Mouse (Mus musculus) limb, embryonic 14.5 days (tissue): ENCODE measurements around the gene Dyrk1a. TPM values are rescaled to one million over a fixed set of nuclear protein-coding genes. Genes with fewer than 3 reads are reported as not detected.

Experiments
- ATAC-seq: fragments of 200-750 bp; cut with Nextera tagmentation; 2 replicates; pipeline ENCODE4 v1.8.0; 2017; ENCODE audit warnings: low read depth, moderate number of reproducible peaks, moderate TSS enrichment; ENCODE audit not compliant: low FRiP score
- DNase-seq: peaks from one replicate; pipeline ENCODE4 v3.0.0-alpha.2; 2015; ENCODE audit warnings: low spot score
- H3K27ac ChIP-seq: fragments of 300-500 bp; sonication (generic); replicated peaks from 2 replicates; pipeline ENCODE4 v1.5.1; 2014; ENCODE audit warnings: low read depth, mild to moderate bottlenecking, low read length, moderate library complexity, mixed read lengths
- H3K27me3 ChIP-seq: fragments of 300-500 bp; sonication (generic); 2 replicates; pipeline ENCODE4 v1.6.1; 2014; ENCODE audit warnings: low read length, mixed read lengths; ENCODE audit not compliant: control insufficient read depth, insufficient read depth
- H3K36me3 ChIP-seq: fragments of 300-500 bp; sonication (generic); 2 replicates; pipeline ENCODE4 v1.6.1; 2014; ENCODE audit warnings: mild to moderate bottlenecking, low read length, moderate library complexity, mixed read lengths; ENCODE audit not compliant: control insufficient read depth, insufficient read depth
- H3K4me1 ChIP-seq: fragments of 300-500 bp; sonication (generic); 2 replicates; pipeline ENCODE4 v1.6.1; 2014; ENCODE audit warnings: antibody characterized with exemption, low read length, mixed read lengths; ENCODE audit not compliant: control insufficient read depth, insufficient read depth
- H3K4me2 ChIP-seq: fragments of 300-500 bp; sonication (generic); replicated peaks from 2 replicates; pipeline ENCODE4 v1.6.1; 2014; ENCODE audit warnings: low read depth, mild to moderate bottlenecking, low read length, moderate library complexity; ENCODE audit not compliant: severe bottlenecking
- H3K4me3 ChIP-seq: fragments of 300-500 bp; sonication (generic); replicated peaks from 2 replicates; pipeline ENCODE4 v1.5.1; 2014; ENCODE audit warnings: low read length
- H3K9ac ChIP-seq: fragments of 300-500 bp; sonication (generic); 2 replicates; pipeline ENCODE4 v1.6.1; 2014; ENCODE audit warnings: mild to moderate bottlenecking, low read depth, low read length, moderate library complexity; ENCODE audit not compliant: severe bottlenecking
- H3K9me3 ChIP-seq: fragments of 300-500 bp; sonication (generic); 2 replicates; pipeline ENCODE4 v1.6.1; 2016; ENCODE audit warnings: low read length; ENCODE audit not compliant: control insufficient read depth
- POLR2A ChIP-seq: fragments of 200-500 bp; IDR thresholded peaks from 2 replicates; pipeline ENCODE4 v1.8.0; 2012; ENCODE audit warnings: inconsistent platforms, mild to moderate bottlenecking, moderate library complexity, borderline replicate concordance; ENCODE audit not compliant: insufficient read depth, insufficient read length; ENCODE audit errors: extremely low read depth
- WGBS: fragments of 180-500 bp; shearing (Covaris S2); extraction: QIAGEN DNeasy Blood & Tissue Kit; methylation state at CpG from one replicate; pipeline ENCODE4 v1.1.7; 2014; 5-methylcytosine and 5-hydroxymethylcytosine counted together
- polyA plus RNA-seq, 2 experiments: library from polyadenylated mRNA; depleted of rRNA in 1 of 2; stranded (reverse) in 1 of 2; unstranded in 1 of 2; fragments of >200 nt; fragmentation: Nextera tagmentation in 1 of 2; extraction: Ambion mirVana in 1 of 2; gene quantifications; 2 replicates each; pipeline versions ENCODE4 v1.2.1 to v1.2.3; 2012 to 2014

The Dyrk1a gene
- polyA plus RNA-seq, 2 experiments, result 12.3 to 35.0 TPM

- TF ChIP-seq POLR2A, result no peak
- Histone ChIP-seq H3K4me2 (no peak overlapping the region), H3K36me3 (no peaks in the 10 kb centered on the region), H3K9ac (no peak overlapping the region), H3K9me3 (no peaks in the 10 kb centered on the region), H3K27me3 (no peaks in the 10 kb centered on the region), H3K4me1 (no peaks in the 10 kb centered on the region), H3K27ac (no peak overlapping the region), H3K4me3 (no peak overlapping the region)
- 29% methylated on average over 7 of the region's 7 CpGs for WGBS
- DNase-seq (no peak), ATAC-seq (no peak)
Observed at GRCm38 (mm10) chr16:94559282-94559681, 10.5 kb upstream of the Dyrk1a start.

DNA sequence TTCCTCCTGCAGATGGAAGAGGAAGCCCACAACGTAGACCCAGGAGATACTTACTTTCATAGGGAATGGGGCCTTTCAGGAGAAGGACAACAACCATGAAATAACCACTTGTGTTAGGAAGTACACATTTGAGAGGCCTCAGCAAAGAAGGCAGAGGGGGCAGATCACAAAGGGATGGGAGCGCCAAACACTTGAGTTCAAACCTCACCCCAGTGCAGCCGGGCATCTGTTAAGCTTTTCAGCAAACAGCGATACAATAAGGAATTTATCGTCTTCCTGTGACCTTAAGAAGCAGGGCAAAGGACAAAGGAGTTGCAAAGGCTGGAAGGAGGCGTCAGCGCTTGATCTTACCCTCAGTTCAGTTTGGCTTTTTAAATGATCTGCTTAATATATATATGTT lies 10.0 kb upstream of the Dyrk1a start:
- H3K27me3 ChIP-seq, result no peaks in the 10 kb centered on the region
- 69% methylated on average over 7 of the region's 7 CpGs for WGBS
- no peaks in the 10 kb centered on the region for H3K36me3 ChIP-seq
- ATAC-seq (no peak), DNase-seq (no peak)
- no peak for TF ChIP-seq POLR2A
- H3K4me2 ChIP-seq, result no peak overlapping the region
- H3K4me1 ChIP-seq, result no peaks in the 10 kb centered on the region
- no peak overlapping the region for H3K27ac ChIP-seq
- H3K9me3 ChIP-seq, result no peaks in the 10 kb centered on the region
- no peak overlapping the region for H3K9ac ChIP-seq
- H3K4me3 ChIP-seq, result no peak overlapping the region

DNA sequence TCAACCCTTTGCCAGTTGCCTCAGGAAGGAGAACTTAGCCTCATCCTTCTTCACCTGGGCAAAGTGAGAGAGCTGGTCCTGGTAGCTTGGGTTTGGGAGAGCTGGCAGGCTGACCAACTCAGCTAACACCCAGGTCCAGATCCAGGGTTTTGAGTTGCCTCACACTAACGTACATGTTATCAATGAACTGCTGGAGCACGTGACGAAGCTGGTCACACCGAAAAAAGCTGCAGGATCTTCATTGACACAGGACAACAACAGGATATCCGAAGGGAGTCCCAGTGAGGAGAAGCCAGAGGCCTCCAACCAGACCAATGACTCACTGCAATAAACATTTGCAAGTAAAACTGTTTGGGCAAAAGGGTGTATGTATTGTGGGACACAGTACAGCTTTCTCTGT lies 9.2 kb upstream of the Dyrk1a start:
- no peaks in the 10 kb centered on the region for H3K36me3 ChIP-seq
- 77% methylated on average over 5 of the region's 5 CpGs for WGBS
- no peak for DNase-seq
- H3K27me3 ChIP-seq, result no peaks in the 10 kb centered on the region
- H3K9me3 ChIP-seq, result no peaks in the 10 kb centered on the region
- H3K9ac ChIP-seq, result no peak overlapping the region
- no peaks in the 10 kb centered on the region for H3K4me1 ChIP-seq
- H3K4me3 ChIP-seq, result no peak overlapping the region
- TF ChIP-seq POLR2A, result no peak
- ATAC-seq, result no peak
- H3K4me2 ChIP-seq, result no peak overlapping the region
- no peak overlapping the region for H3K27ac ChIP-seq

DNA sequence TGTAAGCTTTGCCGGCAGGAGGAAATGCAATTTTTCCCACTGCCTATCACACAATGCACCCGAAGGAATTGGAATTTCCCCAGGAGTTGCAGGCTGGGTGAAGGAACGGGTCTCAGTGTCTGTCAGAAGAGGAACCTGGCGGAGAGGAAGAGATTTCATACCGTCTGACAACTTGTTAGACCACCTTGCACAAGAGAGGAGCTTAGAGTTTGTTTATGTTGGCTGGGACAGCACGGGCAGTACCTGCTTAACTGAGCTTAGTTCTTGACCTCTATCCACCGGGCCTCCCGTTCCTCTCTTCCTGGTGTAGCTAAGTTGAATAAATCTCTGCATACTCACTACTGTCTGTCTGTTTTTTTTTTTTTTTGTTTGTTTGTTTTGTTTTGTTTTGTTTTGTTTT lies 3.7 kb upstream of the Dyrk1a start:
- H3K36me3 ChIP-seq, result no peaks in the 10 kb centered on the region
- H3K9me3 ChIP-seq, result no peaks in the 10 kb centered on the region
- 57% methylated on average over 8 of the region's 8 CpGs for WGBS
- ATAC-seq, result no peak
- H3K4me3 ChIP-seq, result no peak overlapping the region
- H3K27me3 ChIP-seq, result no peaks in the 10 kb centered on the region
- no peaks in the 10 kb centered on the region for H3K4me1 ChIP-seq
- no peak overlapping the region for H3K4me2 ChIP-seq
- no peak for DNase-seq
- no peak overlapping the region for H3K27ac ChIP-seq
- H3K9ac ChIP-seq, result no peak overlapping the region
- TF ChIP-seq POLR2A, result no peak

- 81% methylated on average over 11 of the region's 11 CpGs for WGBS
- H3K27ac ChIP-seq, result no peak overlapping the region
- no peak overlapping the region for H3K4me2 ChIP-seq
- DNase-seq (no peak), ATAC-seq (no peak)
- peaks cover 6% of the 10 kb centered on the region for H3K4me1 ChIP-seq
- H3K9me3 ChIP-seq, result no peaks in the 10 kb centered on the region
- H3K27me3 ChIP-seq, result no peaks in the 10 kb centered on the region
- TF ChIP-seq POLR2A, result no peak
- H3K9ac ChIP-seq, result no peak overlapping the region
- H3K36me3 ChIP-seq, result no peaks in the 10 kb centered on the region
- H3K4me3 ChIP-seq, result no peak overlapping the region
Observed at GRCm38 (mm10) chr16:94566834-94567585, 2.8 kb upstream of the Dyrk1a start.
